Mouse (Mus musculus): ENCODE data around the gene Neurod2. TPM values are rescaled to one million over a fixed set of nuclear protein-coding genes. Genes with fewer than 3 reads are reported as not detected.

Gene Neurod2
- polyA plus RNA-seq, 1 experiment from 2014 or later = 0.17 TPM

DNA sequence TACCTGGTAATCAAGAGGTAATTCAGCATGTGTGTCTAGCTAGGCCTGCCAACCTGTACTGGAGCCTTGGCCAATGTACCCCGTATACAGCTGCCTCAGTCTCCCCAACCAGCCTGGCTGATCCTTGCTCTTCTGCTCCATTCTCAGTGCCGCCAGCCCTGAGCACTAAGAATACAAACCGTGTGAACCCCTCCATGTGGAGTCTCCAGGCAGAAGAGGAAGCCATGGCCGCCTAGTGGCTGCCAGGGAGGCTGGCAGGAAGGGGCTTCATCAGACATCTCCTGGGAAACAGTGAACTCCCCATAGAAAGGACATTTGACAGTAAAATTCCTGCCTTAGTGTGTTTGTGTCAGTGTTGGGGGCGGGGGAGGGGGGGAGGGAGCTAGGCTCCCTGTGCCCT is 33.2 kb downstream of the Neurod2 start:
- 6% methylated on average over 5 of the region's 5 CpGs for WGBS
- H3K4me1 ChIP-seq = peaks cover 10% of the 10 kb centered on the region
- H3K9me3 ChIP-seq = no peaks in the 10 kb centered on the region
- no peak overlapping the region for H3K9ac ChIP-seq
- H3K27me3 ChIP-seq = peaks cover 72% of the 10 kb centered on the region
- H3K4me3 ChIP-seq = no peak overlapping the region
- no peak overlapping the region for H3K27ac ChIP-seq
- no peaks in the 10 kb centered on the region for H3K36me3 ChIP-seq
- H3K4me2 ChIP-seq = no peak overlapping the region
- ATAC-seq (ENCODE audit: insufficient number of reproducible peaks, insufficient read depth, low FRiP score, low TSS enrichment, low read depth) = no peak

- H3K27me3 ChIP-seq = peaks cover 66% of the 10 kb centered on the region
- WGBS = 3% methylated on average over 9 of the region's 9 CpGs
- H3K27ac ChIP-seq = no peak overlapping the region
- H3K4me2 ChIP-seq = peak overlapping the region; percentile 96
- H3K4me1 ChIP-seq = peaks cover 10% of the 10 kb centered on the region
- H3K9ac ChIP-seq = peak overlapping the region; percentile 80
- peak overlapping the region; percentile 73 for H3K4me3 ChIP-seq
- no peak for ATAC-seq (ENCODE audit: insufficient number of reproducible peaks, insufficient read depth, low FRiP score, low TSS enrichment, low read depth)
- H3K36me3 ChIP-seq = no peaks in the 10 kb centered on the region
- H3K9me3 ChIP-seq = no peaks in the 10 kb centered on the region
Observed at GRCm38 (mm10) chr11:98295013-98295585, 34.3 kb downstream of the Neurod2 start.

GRCm38 (mm10) chr11:98294188-98295012 is 35.0 kb downstream of the Neurod2 start:
- H3K4me2 ChIP-seq = peak overlapping the region; percentile 96
- no peaks in the 10 kb centered on the region for H3K36me3 ChIP-seq
- no peaks in the 10 kb centered on the region for H3K9me3 ChIP-seq
- WGBS = 1% methylated on average over 58 of the region's 58 CpGs
- peaks cover 10% of the 10 kb centered on the region for H3K4me1 ChIP-seq
- H3K27ac ChIP-seq = no peak overlapping the region
- no peak for ATAC-seq (ENCODE audit: insufficient number of reproducible peaks, insufficient read depth, low FRiP score, low TSS enrichment, low read depth)
- H3K27me3 ChIP-seq = peaks cover 65% of the 10 kb centered on the region
- peak overlapping the region; percentile 80 for H3K9ac ChIP-seq
- H3K4me3 ChIP-seq = peak overlapping the region; percentile 73

GRCm38 (mm10) chr11:98293070-98293469 is 36.4 kb downstream of the Neurod2 start:
- Histone ChIP-seq H3K4me2 (no peak overlapping the region), H3K36me3 (no peaks in the 10 kb centered on the region), H3K4me1 (peaks cover 10% of the 10 kb centered on the region), H3K27me3 (peaks cover 54% of the 10 kb centered on the region), H3K4me3 (no peak overlapping the region), H3K9me3 (no peaks in the 10 kb centered on the region), H3K27ac (no peak overlapping the region), H3K9ac (no peak overlapping the region)
- 41% methylated on average over 2 of the region's 2 CpGs for WGBS
- no peak for ATAC-seq (ENCODE audit: insufficient number of reproducible peaks, insufficient read depth, low FRiP score, low TSS enrichment, low read depth)

DNA sequence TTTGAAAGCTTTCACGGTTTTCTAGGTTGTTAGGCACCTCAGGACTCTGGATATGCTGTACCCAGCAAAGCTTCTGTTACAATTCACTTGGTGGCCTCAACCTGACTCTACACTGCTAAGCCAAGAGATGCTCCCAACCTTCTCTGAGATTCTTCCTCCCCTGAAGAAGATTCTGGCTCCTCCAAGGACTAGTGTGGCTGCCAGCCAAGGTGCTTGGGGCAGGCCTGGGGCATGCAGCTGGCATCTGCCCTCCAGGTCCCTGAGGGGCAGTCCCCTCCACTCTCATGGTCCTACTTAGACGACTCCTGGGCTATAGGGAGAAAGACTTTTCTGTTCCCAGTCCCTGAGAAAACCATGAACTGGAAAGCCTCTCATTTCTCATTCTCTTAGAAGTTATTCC is 38.5 kb downstream of the Neurod2 start:
- H3K27me3 ChIP-seq = peaks cover 41% of the 10 kb centered on the region

GRCm38 (mm10) chr11:98289873-98290272 is 39.6 kb downstream of the Neurod2 start:
- H3K27ac ChIP-seq = no peak overlapping the region
- H3K9ac ChIP-seq = no peak overlapping the region; the same call in 1 of the 2 replicates
- H3K27me3 ChIP-seq = peaks cover 30% of the 10 kb centered on the region
- no peaks in the 10 kb centered on the region for H3K9me3 ChIP-seq
- peaks cover 8% of the 10 kb centered on the region for H3K4me1 ChIP-seq
- WGBS = 52% methylated on average over 13 of the region's 13 CpGs
- no peaks in the 10 kb centered on the region for H3K36me3 ChIP-seq
- no peak overlapping the region for H3K4me2 ChIP-seq
- ATAC-seq (ENCODE audit: insufficient number of reproducible peaks, insufficient read depth, low FRiP score, low TSS enrichment, low read depth) = no peak
- H3K4me3 ChIP-seq = no peak overlapping the region

More for the DNA sequence above, 38.5 kb downstream of the Neurod2 start:
- H3K9ac ChIP-seq = no peak overlapping the region
- no peak for ATAC-seq (ENCODE audit: insufficient number of reproducible peaks, insufficient read depth, low FRiP score, low TSS enrichment, low read depth)
- H3K4me1 ChIP-seq = peaks cover 10% of the 10 kb centered on the region
- H3K4me3 ChIP-seq = no peak overlapping the region
- H3K27ac ChIP-seq = no peak overlapping the region
- WGBS = 68% methylated on average over 2 of the region's 2 CpGs
- H3K9me3 ChIP-seq = no peaks in the 10 kb centered on the region
- H3K36me3 ChIP-seq = no peaks in the 10 kb centered on the region
- no peak overlapping the region for H3K4me2 ChIP-seq

GRCm38 (mm10) chr11:98287961-98288360 is 41.5 kb downstream of the Neurod2 start:
- no peak for ATAC-seq (ENCODE audit: insufficient number of reproducible peaks, insufficient read depth, low FRiP score, low TSS enrichment, low read depth)
- Histone ChIP-seq H3K27ac (no peak overlapping the region), H3K9me3 (no peaks in the 10 kb centered on the region), H3K9ac (no peak overlapping the region), H3K27me3 (peaks cover 16% of the 10 kb centered on the region), H3K4me2 (no peak overlapping the region), H3K4me3 (no peak overlapping the region), H3K4me1 (peaks cover 5% of the 10 kb centered on the region), H3K36me3 (no peaks in the 10 kb centered on the region)
- 50% methylated on average over 7 of the region's 7 CpGs for WGBS

DNA sequence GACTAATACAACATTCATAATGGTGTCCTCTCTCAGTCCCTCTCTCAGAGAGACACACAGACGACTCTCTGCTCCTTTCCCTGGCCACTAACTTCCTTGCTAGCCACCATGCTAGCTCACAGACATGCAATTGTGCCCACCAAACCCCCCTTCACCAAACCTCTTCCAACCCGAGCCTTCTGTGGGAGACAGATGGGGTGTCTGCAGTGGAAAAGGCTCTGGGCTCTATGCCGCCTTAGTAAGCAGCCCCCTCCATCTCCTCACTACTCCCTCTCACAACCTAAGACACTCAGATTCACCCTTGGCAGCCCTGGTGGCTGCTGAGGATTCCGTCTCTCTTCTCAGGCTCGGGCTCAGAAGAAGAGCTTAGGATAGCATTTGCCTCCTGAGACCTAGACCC is 41.9 kb downstream of the Neurod2 start:
- no peaks in the 10 kb centered on the region for H3K36me3 ChIP-seq
- H3K4me2 ChIP-seq = no peak overlapping the region
- peaks cover 5% of the 10 kb centered on the region for H3K4me1 ChIP-seq
- no peak overlapping the region for H3K9ac ChIP-seq
- H3K4me3 ChIP-seq = no peak overlapping the region
- H3K9me3 ChIP-seq = no peaks in the 10 kb centered on the region
- H3K27ac ChIP-seq = no peak overlapping the region
- no peak for ATAC-seq (ENCODE audit: insufficient number of reproducible peaks, insufficient read depth, low FRiP score, low TSS enrichment, low read depth)
- 34% methylated on average over 5 of the region's 5 CpGs for whole genome bisulfite sequencing
- peaks cover 16% of the 10 kb centered on the region for H3K27me3 ChIP-seq

DNA sequence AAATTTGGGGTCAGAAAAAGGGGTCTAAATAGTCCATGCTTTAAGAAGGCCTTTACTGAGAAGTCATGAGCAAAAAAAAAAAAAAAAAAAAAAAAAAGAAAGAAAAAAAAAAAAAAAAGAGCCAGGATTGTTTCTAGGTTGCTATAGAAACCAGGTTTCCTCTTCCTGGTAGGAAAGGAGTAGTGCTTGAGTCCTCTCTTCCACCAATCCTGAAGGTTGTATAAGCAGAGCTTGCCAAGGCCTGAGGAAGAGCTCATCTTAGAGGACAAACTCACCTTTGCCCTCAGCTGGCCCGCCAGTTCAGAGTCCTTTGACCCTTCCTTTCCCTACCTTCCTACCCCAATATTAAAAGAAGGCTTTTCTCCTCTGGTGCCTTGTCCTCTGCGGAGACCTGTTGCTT is 44.1 kb downstream of the Neurod2 start:
- H3K4me3 ChIP-seq = no peak overlapping the region
- H3K4me1 ChIP-seq = peaks cover 5% of the 10 kb centered on the region
- no peaks in the 10 kb centered on the region for H3K9me3 ChIP-seq
- no peak overlapping the region for H3K9ac ChIP-seq
- peaks cover 10% of the 10 kb centered on the region; the same call in 1 of the 2 replicates for H3K36me3 ChIP-seq
- peaks cover 16% of the 10 kb centered on the region for H3K27me3 ChIP-seq
- no peak overlapping the region for H3K4me2 ChIP-seq
- ATAC-seq (ENCODE audit: insufficient number of reproducible peaks, insufficient read depth, low FRiP score, low TSS enrichment, low read depth) = no peak
- no peak overlapping the region for H3K27ac ChIP-seq
- 56% methylated on average over 2 of the region's 2 CpGs for WGBS

- H3K4me3 ChIP-seq = peak overlapping the region; percentile 35
- peaks cover 15% of the 10 kb centered on the region for H3K36me3 ChIP-seq
- peaks cover 8% of the 10 kb centered on the region for H3K27me3 ChIP-seq
- H3K4me2 ChIP-seq = peak overlapping the region; percentile 62
- ATAC-seq (ENCODE audit: insufficient number of reproducible peaks, insufficient read depth, low FRiP score, low TSS enrichment, low read depth) = no peak
- peaks cover 5% of the 10 kb centered on the region for H3K4me1 ChIP-seq
- 2% methylated on average over 14 of the region's 17 CpGs for WGBS
- H3K27ac ChIP-seq = no peak overlapping the region
- peak overlapping the region; percentile 67 for H3K9ac ChIP-seq
- H3K9me3 ChIP-seq = no peaks in the 10 kb centered on the region
Observed at GRCm38 (mm10) chr11:98284230-98284629, 45.2 kb downstream of the Neurod2 start.

DNA sequence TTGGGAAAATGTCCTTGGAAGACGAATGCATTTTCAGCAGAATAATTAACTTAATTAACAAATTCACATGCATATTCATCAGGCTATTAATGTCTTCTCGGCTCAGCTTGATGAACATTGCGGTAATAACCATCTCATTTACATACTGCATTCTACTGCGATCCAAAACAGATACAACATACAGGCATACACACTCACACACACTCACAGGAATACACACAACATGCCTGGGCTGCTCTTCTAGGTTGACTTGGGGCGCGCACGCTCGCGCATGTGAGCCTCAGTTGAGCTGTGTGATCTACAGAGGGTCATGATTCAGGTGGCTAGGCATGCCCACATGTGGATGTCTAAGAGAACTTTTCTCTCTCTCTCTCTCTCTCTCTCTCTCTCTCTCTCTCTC is 45.7 kb downstream of the Neurod2 start:
- no peak for ATAC-seq (ENCODE audit: insufficient number of reproducible peaks, insufficient read depth, low FRiP score, low TSS enrichment, low read depth)
- H3K9me3 ChIP-seq = no peaks in the 10 kb centered on the region
- 31% methylated on average over 9 of the region's 9 CpGs for WGBS
- peak overlapping the region; percentile 62; the same call in 1 of the 2 replicates for H3K4me2 ChIP-seq
- peaks cover 8% of the 10 kb centered on the region; the same call in 1 of the 2 replicates for H3K27me3 ChIP-seq
- H3K27ac ChIP-seq = no peak overlapping the region
- no peak overlapping the region for H3K4me3 ChIP-seq
- peaks cover 5% of the 10 kb centered on the region for H3K4me1 ChIP-seq
- H3K9ac ChIP-seq = no peak overlapping the region
- peaks cover 20% of the 10 kb centered on the region for H3K36me3 ChIP-seq
